Mouse (Mus musculus): ENCODE data around the gene Nfib.

DNA sequence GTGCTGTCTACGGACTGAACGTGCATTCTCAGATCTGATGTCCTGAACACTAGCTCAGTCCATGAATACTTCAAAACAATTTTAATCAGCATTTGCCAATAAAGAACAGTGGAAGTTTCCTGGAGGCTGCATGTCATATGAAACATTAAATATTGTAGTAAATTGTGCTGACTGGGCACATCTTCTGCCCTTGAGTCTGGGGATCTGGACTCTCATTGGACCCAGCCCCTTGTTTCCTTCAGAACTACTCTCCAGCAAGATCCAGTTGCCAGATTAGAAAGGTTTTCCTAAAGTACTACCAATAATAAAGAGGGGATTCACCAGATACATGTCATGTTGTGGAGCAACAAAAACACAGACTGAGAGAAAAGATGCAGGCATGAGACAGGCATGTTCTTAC, 243.9 kb downstream of the Nfib start:
- TF ChIP-seq CTCF (IDR thresholded peaks at IDR 0.05; ENCODE audit: low read depth, low read length) (no peak), POLR2A (IDR thresholded peaks at IDR 0.05; ENCODE audit: extremely low read depth, insufficient read depth, low read length) (no peak)

Data from liver, adult 2 months (tissue).